Comparison of ENCODE assay signal across 8 mouse cellular contexts in the genomic region with DNA sequence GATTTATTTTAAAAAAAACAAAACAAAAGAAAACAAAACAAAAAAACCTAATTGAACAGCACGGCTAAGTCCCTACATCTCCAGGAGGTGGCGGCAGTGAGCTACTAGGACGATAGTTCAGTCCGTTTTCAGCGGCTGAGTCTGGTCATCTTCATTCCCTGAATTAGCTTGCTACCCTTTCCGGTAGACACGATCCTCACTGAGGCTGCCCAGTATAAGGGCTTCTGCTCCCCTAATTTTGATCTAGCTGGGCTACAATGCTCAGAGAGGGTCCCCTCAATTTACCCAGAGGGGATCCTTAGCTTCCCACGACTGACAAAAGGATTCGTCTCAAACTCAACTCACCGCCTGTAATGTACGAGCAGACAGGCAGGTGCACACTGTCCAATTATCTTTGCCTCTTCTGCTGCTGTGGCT. TPM values are rescaled to one million over a fixed set of nuclear protein-coding genes. Genes with fewer than 3 reads are reported as not detected.
DNase-seq lines count a peak whose midpoint lies in the region; ATAC-seq and TF ChIP-seq lines count a peak whose summit lies in the region.

No protein-coding gene starts in this region.

- no peaks in the 10 kb centered on the region for H3K36me3 ChIP-seq in ES-Bruce4 (ENCODE audit: control insufficient read depth, insufficient read depth, low read length, poor library complexity, severe bottlenecking)
- no peaks in the 10 kb centered on the region for H3K36me3 ChIP-seq in forebrain, embryonic 12.5 days (replicated peaks)
- H3K36me3 ChIP-seq in liver, postnatal 0 days (replicated peaks; ENCODE audit: insufficient read depth, low read length): no peaks in the 10 kb centered on the region
- no peaks in the 10 kb centered on the region for H3K36me3 ChIP-seq in neural tube, embryonic 14.5 days (ENCODE audit: control insufficient read depth, insufficient read depth, low read length)
- no peaks in the 10 kb centered on the region for H3K36me3 ChIP-seq in testis, adult 2 months (ENCODE audit: control insufficient read depth, insufficient read depth, low read length)

- peak; percentile 72 for DNase-seq in c-Kit-positive CD71-positive TER-119-negative erythroid progenitor cells, embryonic 14.5 days (ENCODE audit: low read depth)
- peak; percentile 85 to 93 for DNase-seq in heart, postnatal 10 days
- DNase-seq in kidney, postnatal 36 days: peak; percentile 82 to 95
- DNase-seq in liver, postnatal 0 days: peak; percentile 87

- H3K9ac ChIP-seq in ES-Bruce4 (ENCODE audit: low read depth, poor library complexity, severe bottlenecking): peak overlapping the region; percentile 64
- peak overlapping the region; percentile 38; the same call in 1 of the 2 replicates for H3K9ac ChIP-seq in forebrain, embryonic 12.5 days
- H3K9ac ChIP-seq in liver, postnatal 0 days (replicated peaks): peak overlapping the region; percentile 36; the same call in 1 of the 2 replicates
- peak overlapping the region; percentile 25; the same call in 1 of the 2 replicates for H3K9ac ChIP-seq in neural tube, embryonic 14.5 days (replicated peaks; ENCODE audit: low read depth, low read length)

- no peak for TF ChIP-seq POLR2A in ES-Bruce4 (IDR thresholded peaks at IDR 0.05; ENCODE audit: insufficient read depth, low read length)
- TF ChIP-seq POLR2A in testis, adult 2 months (IDR thresholded peaks at IDR 0.05; ENCODE audit: control insufficient read depth, low read depth, low read length): no peak

- peaks cover 5% of the 10 kb centered on the region for H3K4me1 ChIP-seq in ES-Bruce4 (ENCODE audit: control insufficient read depth, insufficient read depth, low read length)
- H3K4me1 ChIP-seq in forebrain, embryonic 12.5 days: peaks cover 17% of the 10 kb centered on the region
- H3K4me1 ChIP-seq in liver, postnatal 0 days (ENCODE audit: insufficient read depth): peaks cover 6% of the 10 kb centered on the region; the same call in 1 of the 2 replicates
- peaks cover 11% of the 10 kb centered on the region; the same call in 1 of the 2 replicates for H3K4me1 ChIP-seq in neural tube, embryonic 14.5 days (ENCODE audit: control insufficient read depth, insufficient read depth, low read length)
- H3K4me1 ChIP-seq in testis, adult 2 months (ENCODE audit: control insufficient read depth, insufficient read depth, low read length): peaks cover 2% of the 10 kb centered on the region; the same call in 1 of the 2 replicates

- intact Hi-C loops in heart, postnatal 10 days (cut with DNase I): loop anchor here (2.0 to 5.0 kb wide), 3 partner anchors 20 to 657 kb away; a partner anchor contains a TSS

- H3K4me2 ChIP-seq in forebrain, embryonic 12.5 days: peak overlapping the region; percentile 51
- peak overlapping the region; percentile 68 for H3K4me2 ChIP-seq in liver, postnatal 0 days (ENCODE audit: low read depth, low read length)
- H3K4me2 ChIP-seq in neural tube, embryonic 14.5 days (ENCODE audit: low read depth, low read length): peak overlapping the region; percentile 43

- H3K9me3 ChIP-seq in ES-Bruce4 (replicated peaks; ENCODE audit: control insufficient read depth, insufficient read depth, low read length, poor library complexity, severe bottlenecking): no peaks in the 10 kb centered on the region
- H3K9me3 ChIP-seq in forebrain, embryonic 12.5 days: no peaks in the 10 kb centered on the region
- no peaks in the 10 kb centered on the region for H3K9me3 ChIP-seq in liver, postnatal 0 days (ENCODE audit: low read length)
- no peaks in the 10 kb centered on the region for H3K9me3 ChIP-seq in neural tube, embryonic 14.5 days (ENCODE audit: control insufficient read depth, low read length)

- H3K27me3 ChIP-seq in ES-Bruce4 (ENCODE audit: control insufficient read depth, insufficient read depth, low read length, poor library complexity, severe bottlenecking): no peaks in the 10 kb centered on the region
- H3K27me3 ChIP-seq in forebrain, embryonic 12.5 days: no peaks in the 10 kb centered on the region
- no peaks in the 10 kb centered on the region for H3K27me3 ChIP-seq in liver, postnatal 0 days (ENCODE audit: insufficient read depth, low read length)
- H3K27me3 ChIP-seq in neural tube, embryonic 14.5 days (ENCODE audit: control insufficient read depth, insufficient read depth, low read length): no peaks in the 10 kb centered on the region
- no peaks in the 10 kb centered on the region for H3K27me3 ChIP-seq in testis, adult 2 months (ENCODE audit: control insufficient read depth, insufficient read depth, low read length)

- WGBS in forebrain, embryonic 12.5 days: 16% methylated on average over 11 of the region's 11 CpGs
- WGBS in liver, postnatal 0 days (ENCODE audit: insufficient replicate concordance): 17% methylated on average over 11 of the region's 11 CpGs
- 12% methylated on average over 11 of the region's 11 CpGs for WGBS in neural tube, embryonic 14.5 days

- no peak overlapping the region for H3K27ac ChIP-seq in ES-Bruce4 (ENCODE audit: insufficient read depth, low read length)
- no peak overlapping the region for H3K27ac ChIP-seq in forebrain, embryonic 12.5 days
- no peak overlapping the region for H3K27ac ChIP-seq in liver, postnatal 0 days (ENCODE audit: low read depth)
- H3K27ac ChIP-seq in neural tube, embryonic 14.5 days (ENCODE audit: low read depth, low read length): peak overlapping the region; percentile 35; the same call in 1 of the 2 replicates
- no peak overlapping the region for H3K27ac ChIP-seq in testis, adult 2 months (ENCODE audit: control insufficient read depth, insufficient read depth, low read depth, low read length)

- peak overlapping the region; percentile 26; the same call in 1 of the 2 replicates for H3K4me3 ChIP-seq in ES-Bruce4 (ENCODE audit: low read depth, low read length)
- H3K4me3 ChIP-seq in forebrain, embryonic 12.5 days (replicated peaks): peak overlapping the region; percentile 31
- peak overlapping the region; percentile 29 for H3K4me3 ChIP-seq in liver, postnatal 0 days (ENCODE audit: low read depth, low read length)
- peak overlapping the region; percentile 2; the same call in 1 of the 2 replicates for H3K4me3 ChIP-seq in neural tube, embryonic 14.5 days (ENCODE audit: low read depth, low read length)
- H3K4me3 ChIP-seq in testis, adult 2 months (ENCODE audit: control insufficient read depth, low read depth, low read length): peak overlapping the region; percentile 12

- TF ChIP-seq CTCF in ES-Bruce4 (IDR thresholded peaks at IDR 0.05; ENCODE audit: low read depth, low read length): peak; percentile 76
- peak; percentile 94 for TF ChIP-seq CTCF in liver, postnatal 0 days (IDR thresholded peaks at IDR 0.05; ENCODE audit: low read depth)
- TF ChIP-seq CTCF in testis, adult 2 months (IDR thresholded peaks at IDR 0.05; ENCODE audit: control insufficient read depth, insufficient read depth, insufficient replicate concordance, low read depth, low read length): peak; percentile 77; the same call in 1 of the 2 replicates

- peak; percentile 36 for ATAC-seq in forebrain, embryonic 12.5 days (ENCODE audit: low FRiP score)
- ATAC-seq in liver, postnatal 0 days: peak; percentile 59
- ATAC-seq in neural tube, embryonic 14.5 days (ENCODE audit: low read depth): peak; percentile 22; the same call in 1 of the 2 replicates

- TF ChIP-seq EP300 in ES-Bruce4 (IDR thresholded peaks at IDR 0.05; ENCODE audit: insufficient read depth, low read depth, low read length): no peak
- TF ChIP-seq EP300 in liver, postnatal 0 days (IDR thresholded peaks at IDR 0.05; ENCODE audit: low read depth): no peak

RNA-seq across cellular contexts. Expression of a gene that starts 21.8 kb away (rescaled TPM):
- 234 and 236 TPM in 2 replicates for polyA plus RNA-seq in ES-Bruce4 (2011; ENCODE audit: insufficient read depth, insufficient read length, low read depth, missing spikeins)
- 178 and 187 TPM in 2 replicates for polyA plus RNA-seq in forebrain, embryonic 12.5 days (2016; fragmentation: Nextera tagmentation; extraction: Ambion mirVana)
- 10 to 100 TPM; 86.4 to 96.1 TPM for total RNA-seq in heart, postnatal 10 days (2021)
- polyA plus RNA-seq in liver, postnatal 0 days (2015; fragmentation: Nextera tagmentation; extraction: Ambion mirVana): 27.0 and 33.8 TPM in 2 replicates
- 126 and 135 TPM in 2 replicates for polyA plus RNA-seq in neural tube, embryonic 14.5 days (2014; fragmentation: Nextera tagmentation; extraction: Ambion mirVana)
- 15.0 and 17.9 TPM in 2 replicates for polyA plus RNA-seq in testis, adult 2 months (2012; rRNA removed)

RNA-seq across cellular contexts. Expression of a gene that starts 57.1 kb away (rescaled TPM):
- 18.8 and 20.2 TPM in 2 replicates for polyA plus RNA-seq in ES-Bruce4 (2011; ENCODE audit: insufficient read depth, insufficient read length, low read depth, missing spikeins)
- polyA plus RNA-seq in forebrain, embryonic 12.5 days (2016; fragmentation: Nextera tagmentation; extraction: Ambion mirVana): 2.4 and 3.6 TPM in 2 replicates
- 1 to 10 TPM; 2.4 to 2.5 TPM for total RNA-seq in heart, postnatal 10 days (2021)
- 1.3 and 1.5 TPM in 2 replicates for polyA plus RNA-seq in liver, postnatal 0 days (2015; fragmentation: Nextera tagmentation; extraction: Ambion mirVana)
- polyA plus RNA-seq in neural tube, embryonic 14.5 days (2014; fragmentation: Nextera tagmentation; extraction: Ambion mirVana): 0.28 and 0.40 TPM in 2 replicates
- 8.2 and 10.6 TPM in 2 replicates for polyA plus RNA-seq in testis, adult 2 months (2012; rRNA removed)
